Mouse (Mus musculus): ENCODE data around the gene Olfr1454.

The Olfr1454 gene

DNA sequence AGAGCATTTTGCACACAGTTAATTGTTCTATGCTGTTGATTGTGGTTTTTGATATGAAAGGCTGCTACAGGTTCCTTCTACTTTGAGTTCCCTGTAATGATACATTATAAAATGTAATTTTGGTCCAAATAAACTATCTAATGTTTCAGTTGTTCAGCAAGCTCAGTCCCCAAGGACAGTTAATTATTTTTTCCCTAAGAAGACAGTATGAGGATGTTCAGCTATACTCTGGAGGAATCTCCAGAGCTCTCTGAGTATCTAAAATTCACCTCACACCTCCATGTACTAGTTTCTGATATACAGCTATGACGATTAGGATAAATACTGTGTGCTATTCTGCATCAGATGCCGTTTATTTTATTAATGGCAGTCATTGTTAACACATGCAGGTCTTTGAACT is at the start of gene Olfr1454:
Gene Olfr1454 (plus strand): TSS at position 301 of the 400 bp plus-strand sequence.
- no peak for DNase-seq (ENCODE audit: low spot score)

DNA sequence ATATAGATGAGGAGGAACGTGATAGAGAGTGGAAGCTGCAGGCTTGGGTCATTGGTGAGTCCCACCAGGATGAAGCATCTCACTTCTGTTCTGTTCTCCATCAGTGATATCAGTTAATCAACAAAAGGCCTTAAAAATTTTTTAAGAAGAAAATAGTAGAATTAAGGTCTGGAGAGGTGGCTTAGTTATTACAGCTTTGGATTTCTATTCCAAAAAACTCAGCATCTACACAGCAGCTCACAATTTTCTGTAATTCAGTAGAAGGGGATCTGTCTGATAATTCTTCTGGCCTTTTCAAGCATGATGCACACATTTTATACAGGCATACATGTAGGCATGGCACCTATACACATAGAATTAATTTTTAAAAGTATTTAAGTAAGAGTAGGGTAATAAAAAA is 32.2 kb upstream of the Olfr1454 start, which contains the start of gene Olfr1453:
Gene Olfr1453 (minus strand): TSS at position 101 of the 400 bp plus-strand sequence.
- no peak for DNase-seq (ENCODE audit: low spot score)

DNA sequence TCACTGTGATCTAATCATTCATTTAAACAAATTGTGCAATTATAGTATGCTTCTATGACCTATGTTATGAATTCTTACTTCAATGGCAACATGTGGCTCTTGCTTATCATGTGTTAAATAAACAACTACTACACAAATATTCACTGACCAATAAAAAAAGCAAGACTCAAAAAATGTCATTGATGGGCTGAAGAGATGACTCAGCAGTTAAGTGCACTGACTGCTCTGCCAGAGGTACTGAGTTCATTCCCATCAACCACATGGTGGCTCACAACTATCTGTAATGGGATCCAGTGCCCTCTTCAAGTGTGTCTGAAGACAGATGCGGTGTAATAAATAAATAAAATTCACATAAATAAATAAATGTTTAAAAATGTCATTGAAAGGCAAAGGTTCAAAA is 33.5 kb downstream of the Olfr1454 start:
- DNase-seq (ENCODE audit: low spot score): no peak

- DNase-seq (ENCODE audit: low spot score): no peak
Measured at GRCm38 (mm10) chr19:13097791-13098190, 37.4 kb downstream of the Olfr1454 start, which contains the start of gene Olfr1457. Gene Olfr1457, minus strand, starts transcription at chr19:13097891.

DNA sequence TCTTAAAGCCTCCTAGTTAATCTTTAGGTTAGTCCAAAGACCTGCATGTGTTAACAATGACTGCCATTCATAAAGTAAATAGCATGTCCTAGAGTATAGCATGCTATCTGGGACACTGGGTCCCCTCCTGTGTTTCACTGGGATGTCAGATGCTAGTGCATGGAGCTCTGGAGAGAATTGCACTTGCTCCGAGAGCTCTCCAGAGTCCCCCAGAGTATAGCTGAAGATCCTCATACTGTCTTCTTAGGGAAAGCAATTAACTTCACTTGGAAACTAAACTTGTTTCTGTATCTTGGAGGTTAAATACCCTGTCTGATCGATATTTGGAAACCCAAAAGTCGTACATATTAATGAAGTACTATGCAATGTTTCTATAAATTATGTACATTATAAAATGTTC is 46.3 kb downstream of the Olfr1454 start, which contains the start of gene Olfr1458:
Gene Olfr1458 (minus strand): TSS at position 101 of the 400 bp plus-strand sequence.
- DNase-seq (ENCODE audit: low spot score): no peak
